In genomic region chr15:80674700-80675099, GRCm38 (mm10) we compare ENCODE assay signal across 28 mouse cellular contexts. TPM values are rescaled to one million over a fixed set of nuclear protein-coding genes. Genes with fewer than 3 reads are reported as not detected.
DNase-seq lines count a peak whose midpoint lies in the region; ATAC-seq and TF ChIP-seq lines count a peak whose summit lies in the region.
"Had no signal": no experiment of that assay in that cellular context is flagged by ENCODE, and none has a peak within 500 bp of the region (broad histone marks: within the 10 kb centered on the region; RNA-seq: fewer than 3 reads in every experiment).

No protein-coding gene starts in this region.

- no peak for DNase-seq in kidney, postnatal 0 days (ENCODE audit: low spot score)
- DNase-seq in kidney, postnatal 4 days: no peak
- DNase-seq in embryonic facial prominence, embryonic 10.5 days (ENCODE audit: low spot score): no peak
- no peak for DNase-seq in left cerebral cortex, adult 9 months (ENCODE audit: low spot score in 2 of 2)
- DNase-seq: adrenal gland, adult 8-10 months; B cell, adult 2 months; cerebellum, adult 2 months; cerebellum, postnatal 25 days; gastrocnemius, postnatal 14 days; heart, postnatal 14 days; kidney, adult 2 months; layer of hippocampus, adult 9-11 months; lung, postnatal 4 days; right cerebral cortex, postnatal 4 days; thymus, adult 18-20 months; thymus, postnatal 25 days had no signal

- H3K4me3 ChIP-seq in kidney, postnatal 0 days (replicated peaks; ENCODE audit: low read depth, low read length): no peak overlapping the region
- H3K4me3 ChIP-seq in intestine, embryonic 16.5 days (ENCODE audit: low read length): peak overlapping the region; percentile 11
- no peak overlapping the region for H3K4me3 ChIP-seq in stomach, embryonic 15.5 days (replicated peaks)
- H3K4me3 ChIP-seq in embryonic facial prominence, embryonic 10.5 days: no peak overlapping the region
- H3K4me3 ChIP-seq: forebrain, embryonic 13.5 days; megakaryocyte, embryonic 14.5 days; midbrain, embryonic 12.5 days; myocyte; neural tube, embryonic 12.5 days had no signal

- no peak for TF ChIP-seq CTCF in kidney, postnatal 0 days (IDR thresholded peaks at IDR 0.05; ENCODE audit: low read depth)

- H3K9ac ChIP-seq in kidney, postnatal 0 days (ENCODE audit: low read depth, low read length): no peak overlapping the region
- peak overlapping the region; percentile 44; the same call in 1 of the 2 replicates for H3K9ac ChIP-seq in intestine, embryonic 16.5 days (ENCODE audit: low read depth, low read length)
- no peak overlapping the region for H3K9ac ChIP-seq in stomach, embryonic 15.5 days
- H3K9ac ChIP-seq: forebrain, embryonic 13.5 days; liver, embryonic 14.5 days; midbrain, embryonic 12.5 days; neural tube, embryonic 12.5 days had no signal

- ATAC-seq in kidney, postnatal 0 days (replicated peaks; ENCODE audit: low FRiP score, low read depth): no peak
- peak; percentile 32 for ATAC-seq in CD4-positive, CD25-positive, alpha-beta regulatory T cell, adult 4 months
- peak; percentile 83 for ATAC-seq in intestine, embryonic 16.5 days
- peak; percentile 59; the same call in 1 of the 2 replicates for ATAC-seq in stomach, embryonic 15.5 days (ENCODE audit: insufficient read depth, low FRiP score, low read depth)
- ATAC-seq: activated CD4-positive, CD25-positive, alpha-beta regulatory T cell, adult 4 months; forebrain, embryonic 13.5 days; hindbrain, postnatal 0 days had no signal

- no peaks in the 10 kb centered on the region for H3K9me3 ChIP-seq in kidney, postnatal 0 days (replicated peaks; ENCODE audit: low read length)
- H3K9me3 ChIP-seq in intestine, embryonic 16.5 days (ENCODE audit: control insufficient read depth, low read length): no peaks in the 10 kb centered on the region
- H3K9me3 ChIP-seq in stomach, embryonic 15.5 days: no peaks in the 10 kb centered on the region
- H3K9me3 ChIP-seq in embryonic facial prominence, embryonic 10.5 days: no peaks in the 10 kb centered on the region
- H3K9me3 ChIP-seq: forebrain, embryonic 13.5 days; midbrain, embryonic 12.5 days; neural tube, embryonic 12.5 days had no signal

- WGBS in kidney, postnatal 0 days: 66% methylated on average over 6 of the region's 6 CpGs
- 53% methylated on average over 6 of the region's 6 CpGs for WGBS in intestine, embryonic 16.5 days
- 57% methylated on average over 6 of the region's 6 CpGs for WGBS in stomach, embryonic 15.5 days
- 84% methylated on average over 6 of the region's 6 CpGs for WGBS in embryonic facial prominence, embryonic 10.5 days

- 0 out of 2 replicates have a peak, but pooled peaks cover 12% of the 10 kb centered on the region for H3K4me1 ChIP-seq in kidney, postnatal 0 days (replicated peaks; ENCODE audit: insufficient read depth, low read length)
- H3K4me1 ChIP-seq in intestine, embryonic 16.5 days (ENCODE audit: control insufficient read depth, insufficient read depth, low read length): peaks cover 25% of the 10 kb centered on the region
- peaks cover 28% of the 10 kb centered on the region for H3K4me1 ChIP-seq in stomach, embryonic 15.5 days
- H3K4me1 ChIP-seq in embryonic facial prominence, embryonic 10.5 days: peaks cover 21% of the 10 kb centered on the region

- H3K27me3 ChIP-seq in kidney, postnatal 0 days (ENCODE audit: insufficient read depth, low read length): no peaks in the 10 kb centered on the region
- H3K27me3 ChIP-seq in intestine, embryonic 16.5 days (replicated peaks; ENCODE audit: control insufficient read depth, insufficient read depth, low read length): no peaks in the 10 kb centered on the region
- H3K27me3 ChIP-seq in stomach, embryonic 15.5 days (replicated peaks): 0 out of 2 replicates have a peak, but pooled peaks cover 10% of the 10 kb centered on the region
- peaks cover 63% of the 10 kb centered on the region for H3K27me3 ChIP-seq in embryonic facial prominence, embryonic 10.5 days (replicated peaks; ENCODE audit: low read depth, poor library complexity, severe bottlenecking)
- H3K27me3 ChIP-seq: CH12.LX had no signal

- H3K27ac ChIP-seq in kidney, postnatal 0 days: 0 out of 2 replicates have a peak overlapping the region, but pooled peaks have one; percentile 31
- H3K27ac ChIP-seq in intestine, embryonic 16.5 days (ENCODE audit: low read length): peak overlapping the region; percentile 77
- peak overlapping the region; percentile 64; the same call in 1 of the 2 replicates for H3K27ac ChIP-seq in stomach, embryonic 15.5 days
- no peak overlapping the region for H3K27ac ChIP-seq in embryonic facial prominence, embryonic 10.5 days (replicated peaks)
- H3K27ac ChIP-seq: forebrain, embryonic 13.5 days; hindbrain, postnatal 0 days; liver, embryonic 14.5 days; midbrain, embryonic 12.5 days; neural tube, embryonic 12.5 days had no signal

- H3K4me2 ChIP-seq in kidney, postnatal 0 days (ENCODE audit: low read length): no peak overlapping the region
- peak overlapping the region; percentile 81 for H3K4me2 ChIP-seq in intestine, embryonic 16.5 days (ENCODE audit: low read depth, low read length)
- peak overlapping the region; percentile 81 for H3K4me2 ChIP-seq in stomach, embryonic 15.5 days
- H3K4me2 ChIP-seq: forebrain, embryonic 13.5 days; midbrain, embryonic 12.5 days; neural tube, embryonic 12.5 days had no signal

- H3K36me3 ChIP-seq in kidney, postnatal 0 days (ENCODE audit: insufficient read depth, low read length): no peaks in the 10 kb centered on the region
- no peaks in the 10 kb centered on the region for H3K36me3 ChIP-seq in intestine, embryonic 16.5 days (ENCODE audit: control insufficient read depth, insufficient read depth, low read length)
- no peaks in the 10 kb centered on the region for H3K36me3 ChIP-seq in stomach, embryonic 15.5 days
- no peaks in the 10 kb centered on the region for H3K36me3 ChIP-seq in embryonic facial prominence, embryonic 10.5 days (replicated peaks)
- H3K36me3 ChIP-seq: midbrain, embryonic 12.5 days; neural tube, embryonic 12.5 days had no signal

RNA-seq across cellular contexts. Expression of gene Fam83f, which starts 3.1 kb away (rescaled TPM):
- 5.6 and 6.1 TPM in 2 replicates for polyA plus RNA-seq in kidney, postnatal 0 days (2015; fragmentation: Nextera tagmentation; extraction: Ambion mirVana)
- polyA plus RNA-seq in CD4-positive, CD25-positive, alpha-beta regulatory T cell, adult 4 months (2017; shearing (Covaris generic)): under 1 TPM in 1 of 2 experiments, not detected in 1; 0.30 TPM
- 24.9 and 29.2 TPM in 2 replicates for polyA plus RNA-seq in intestine, embryonic 16.5 days (2015; fragmentation: Nextera tagmentation; extraction: Ambion mirVana)
- polyA plus RNA-seq in stomach, embryonic 15.5 days (2015; fragmentation: Nextera tagmentation; extraction: Ambion mirVana): 18.7 and 20.7 TPM in 2 replicates
- polyA plus RNA-seq in embryonic facial prominence, embryonic 10.5 days (2016; fragmentation: Nextera tagmentation; extraction: Ambion mirVana): 3.6 and 4.8 TPM in 2 replicates
- polyA plus RNA-seq: activated CD4-positive, CD25-positive, alpha-beta regulatory T cell, adult 4 months; forebrain, embryonic 13.5 days; myocyte had no signal

RNA-seq across cellular contexts. Expression of gene Tnrc6b, which starts 36.4 kb away (rescaled TPM):
- polyA plus RNA-seq in kidney, postnatal 0 days (2015; fragmentation: Nextera tagmentation; extraction: Ambion mirVana): 11.2 and 15.4 TPM in 2 replicates
- polyA plus RNA-seq in CD4-positive, CD25-positive, alpha-beta regulatory T cell, adult 4 months (2017; shearing (Covaris generic)): 10 to 100 TPM; 58.7 to 84.9 TPM
- 18.0 and 18.2 TPM in 2 replicates for polyA plus RNA-seq in intestine, embryonic 16.5 days (2015; fragmentation: Nextera tagmentation; extraction: Ambion mirVana)
- polyA plus RNA-seq in stomach, embryonic 15.5 days (2015; fragmentation: Nextera tagmentation; extraction: Ambion mirVana): 27.4 and 28.5 TPM in 2 replicates
- polyA plus RNA-seq in embryonic facial prominence, embryonic 10.5 days (2016; fragmentation: Nextera tagmentation; extraction: Ambion mirVana): 44.2 and 46.9 TPM in 2 replicates
